Mouse (Mus musculus): ENCODE data around the gene Cipc.

The Cipc gene

DNA sequence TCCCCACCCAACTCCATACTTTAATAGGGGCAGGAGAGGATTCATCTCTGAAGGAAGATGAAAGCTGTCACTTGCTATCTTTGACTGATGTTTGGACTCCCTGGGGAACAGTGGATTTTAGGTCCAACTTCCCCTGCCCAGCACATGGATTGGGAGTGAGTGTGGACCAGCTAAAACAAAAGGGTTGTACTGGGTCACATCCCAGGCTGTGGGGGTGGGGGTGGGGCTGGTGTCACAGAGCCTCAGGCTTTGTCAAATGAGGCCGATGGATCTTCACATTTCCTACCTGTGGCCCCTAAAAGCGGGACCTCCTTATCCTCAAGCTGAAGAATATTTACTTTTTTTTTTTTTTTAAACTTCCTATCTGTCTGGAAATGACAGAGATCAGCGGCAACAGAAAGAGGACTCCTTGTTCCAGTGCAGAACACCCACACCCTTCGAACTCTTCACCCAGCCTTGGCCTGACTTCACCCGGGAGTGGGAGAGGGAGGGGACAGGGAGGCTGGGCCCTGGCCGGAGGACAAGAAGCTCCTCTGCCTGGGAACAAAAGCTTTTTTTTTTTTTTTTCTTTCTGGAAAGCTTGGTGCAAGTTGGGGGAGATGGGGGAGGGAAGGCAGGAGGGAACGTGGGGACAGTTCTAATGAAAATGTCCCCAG is 14.8 kb upstream of the Cipc start:
- DNase-seq (ENCODE audit: low spot score): no peak

DNA sequence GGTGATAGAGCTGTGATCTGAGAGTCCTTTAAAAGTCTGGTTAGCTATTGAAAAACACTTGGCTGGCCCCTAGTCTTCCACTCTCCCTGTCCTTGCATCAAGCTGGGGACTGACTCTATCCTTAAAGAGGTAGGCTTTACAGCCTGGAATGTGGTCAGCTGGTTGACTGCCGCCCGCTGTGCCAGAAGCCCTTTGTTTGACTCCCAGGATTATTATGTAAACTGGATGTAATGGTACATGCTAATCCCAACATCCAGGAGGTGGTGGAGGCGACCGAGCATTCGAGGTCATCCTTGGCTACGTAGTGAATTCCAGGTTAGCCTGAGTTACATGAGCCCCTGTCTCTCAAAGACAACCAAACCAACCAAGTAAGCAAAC is 14.3 kb upstream of the Cipc start:
- DNase-seq (ENCODE audit: low spot score): no peak

DNA sequence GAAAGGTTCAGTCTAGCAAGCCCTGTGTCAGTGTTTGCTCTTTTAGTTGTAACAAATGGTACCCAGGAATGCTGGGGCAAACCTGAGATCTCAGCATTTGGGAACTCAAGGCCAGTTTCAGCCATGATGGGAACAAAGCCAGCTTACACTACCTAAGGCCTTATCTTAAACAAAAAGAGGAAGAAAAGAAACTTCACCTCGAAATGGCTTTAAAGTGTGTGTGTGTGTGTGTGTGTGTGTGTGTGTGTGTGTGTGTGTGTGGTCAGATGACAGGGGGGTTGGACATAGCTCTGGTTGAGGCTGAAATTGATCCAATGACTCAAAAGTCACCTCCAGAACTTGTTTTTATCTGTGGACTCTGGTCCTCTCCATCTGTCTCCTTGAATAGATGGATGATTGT is 12.1 kb upstream of the Cipc start:
- DNase-seq (ENCODE audit: low spot score): no peak

DNA sequence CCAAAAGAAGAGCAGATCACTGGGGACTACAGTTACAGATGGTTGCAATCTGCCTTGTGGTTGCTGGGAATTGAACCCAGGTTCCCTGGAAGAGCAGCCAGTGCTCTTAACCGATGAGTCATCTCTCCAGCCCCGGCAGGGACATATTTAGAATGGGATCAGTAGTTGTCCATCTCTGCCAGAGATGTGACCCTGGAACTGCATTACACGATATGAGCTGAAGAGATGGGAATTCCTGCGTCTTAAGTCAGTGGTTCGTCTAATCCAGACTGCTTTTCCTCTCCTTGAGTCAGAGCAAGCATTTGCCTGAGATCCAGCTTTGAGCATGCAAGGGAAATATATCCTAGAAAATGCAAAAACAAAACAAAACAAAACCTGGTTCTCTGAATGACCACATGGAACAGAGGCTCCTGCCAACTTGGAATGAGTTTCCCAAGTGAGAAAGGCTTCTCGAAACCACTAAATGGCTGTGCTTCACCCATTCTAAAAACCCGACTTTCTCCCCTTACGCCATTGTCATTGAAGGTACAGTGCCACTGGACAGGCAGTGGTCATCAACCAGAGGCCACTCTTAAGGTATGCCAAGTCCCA is 11.1 kb upstream of the Cipc start:
- no peak for DNase-seq (ENCODE audit: low spot score)

DNA sequence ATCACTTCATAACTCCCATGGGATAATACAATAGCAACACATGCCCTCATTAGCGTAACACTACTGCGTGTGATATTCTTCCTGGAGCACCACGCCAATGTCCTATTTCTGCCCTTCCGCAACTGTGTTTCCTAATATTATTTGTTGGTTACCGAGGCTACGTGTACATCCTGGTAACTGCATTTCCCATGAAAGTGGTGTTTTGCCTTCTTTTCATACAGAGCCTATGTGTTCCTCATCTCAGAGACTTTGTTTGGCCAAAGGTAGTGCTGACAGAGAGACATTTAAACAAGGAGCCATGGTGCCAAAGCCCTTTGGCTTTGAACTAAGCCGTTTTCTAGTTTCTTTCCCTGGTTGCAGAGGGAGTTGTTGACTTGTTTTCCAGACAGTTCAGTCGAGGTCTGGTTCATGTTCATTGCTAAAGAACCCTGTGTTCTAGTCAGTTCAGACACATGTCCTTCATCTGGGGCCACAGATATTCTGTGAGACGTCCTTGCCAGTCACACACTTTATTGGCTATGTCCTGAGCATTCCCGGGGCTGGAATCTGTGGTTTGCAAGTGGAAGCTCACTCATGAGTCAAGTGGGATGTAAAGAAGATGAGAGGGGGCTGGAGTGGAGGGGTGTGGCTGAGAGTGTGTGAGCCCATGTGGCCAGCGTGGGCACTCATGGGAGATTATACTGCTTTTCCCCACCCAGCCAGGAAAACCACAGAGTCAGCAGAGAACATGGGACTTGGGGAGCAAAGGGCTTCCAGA is 10.1 kb upstream of the Cipc start:
- DNase-seq (ENCODE audit: low spot score): no peak

DNA sequence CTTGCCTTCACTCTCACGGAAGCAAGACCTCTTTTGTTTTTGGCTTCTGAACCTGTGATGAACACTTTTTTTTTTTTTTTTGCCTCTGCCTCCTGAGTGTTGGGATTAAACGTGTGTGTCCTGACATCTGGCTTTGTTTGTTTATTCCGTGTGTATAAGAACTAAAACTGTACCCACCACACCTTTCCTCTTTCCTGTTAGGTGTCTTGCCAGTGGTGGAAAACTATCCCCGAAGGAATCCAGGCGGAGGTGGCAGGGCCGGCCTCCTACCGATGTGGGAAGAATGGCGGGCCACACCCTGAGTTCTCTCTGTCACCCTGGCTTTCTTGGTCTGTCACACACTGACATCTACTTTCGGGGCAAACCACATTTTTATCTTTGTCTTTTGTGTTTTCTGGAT is 8.3 kb upstream of the Cipc start:
- DNase-seq (ENCODE audit: low spot score): no peak

DNA sequence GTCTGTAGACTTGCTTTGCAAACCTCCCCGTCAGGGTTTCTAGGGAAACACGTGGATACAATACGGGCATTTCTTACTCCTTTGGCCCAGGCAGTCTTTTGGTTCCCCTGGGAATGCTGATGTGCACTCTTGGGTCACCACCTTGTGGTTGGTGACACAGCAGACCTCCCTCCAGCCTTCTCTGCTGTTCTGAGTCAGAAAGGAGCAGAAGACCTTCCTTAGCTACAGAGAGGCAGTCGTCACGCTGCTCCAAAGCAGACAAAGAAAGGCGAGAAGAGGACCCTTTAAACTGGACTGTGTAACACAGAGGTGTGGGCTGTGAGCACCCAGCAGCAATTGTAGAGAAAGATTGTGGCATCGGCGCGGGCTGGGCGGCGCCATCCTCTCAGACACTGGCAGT is 5.7 kb upstream of the Cipc start:
- no peak for DNase-seq (ENCODE audit: low spot score)

DNA sequence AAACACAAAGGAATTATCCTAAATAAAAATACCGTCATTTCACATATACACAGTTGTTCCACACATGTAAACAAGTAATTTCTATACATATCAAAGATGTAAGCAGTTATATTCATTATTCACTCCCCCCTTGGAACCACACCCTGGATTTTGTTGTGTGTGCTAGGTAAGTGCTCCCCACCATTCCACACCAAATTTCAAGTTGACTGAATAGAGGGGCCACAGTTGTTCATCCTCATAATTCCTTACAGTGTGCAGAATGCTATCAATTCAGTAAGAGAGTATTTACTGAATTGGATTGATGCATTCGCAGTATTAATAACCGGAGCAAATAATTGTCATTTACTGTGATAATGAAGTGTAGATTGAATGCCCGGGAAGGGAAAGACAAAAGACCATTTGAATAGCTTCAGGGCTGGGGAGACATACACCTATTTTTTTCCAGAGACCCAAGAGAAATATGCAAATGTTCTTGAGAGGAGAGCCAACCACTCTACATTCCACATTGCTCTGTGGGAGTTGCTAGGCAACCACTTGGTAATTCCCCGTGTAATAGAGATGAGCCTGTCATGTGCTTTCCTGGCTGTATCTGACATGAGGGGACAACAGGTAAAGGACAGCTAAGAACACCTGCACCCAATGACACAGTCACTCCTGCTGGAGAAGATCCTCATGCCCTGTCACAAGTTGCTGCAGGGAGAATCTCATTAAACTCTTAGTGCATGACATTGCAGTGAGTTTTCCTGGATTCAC is 4.9 kb upstream of the Cipc start:
- no peak for DNase-seq (ENCODE audit: low spot score)

DNA sequence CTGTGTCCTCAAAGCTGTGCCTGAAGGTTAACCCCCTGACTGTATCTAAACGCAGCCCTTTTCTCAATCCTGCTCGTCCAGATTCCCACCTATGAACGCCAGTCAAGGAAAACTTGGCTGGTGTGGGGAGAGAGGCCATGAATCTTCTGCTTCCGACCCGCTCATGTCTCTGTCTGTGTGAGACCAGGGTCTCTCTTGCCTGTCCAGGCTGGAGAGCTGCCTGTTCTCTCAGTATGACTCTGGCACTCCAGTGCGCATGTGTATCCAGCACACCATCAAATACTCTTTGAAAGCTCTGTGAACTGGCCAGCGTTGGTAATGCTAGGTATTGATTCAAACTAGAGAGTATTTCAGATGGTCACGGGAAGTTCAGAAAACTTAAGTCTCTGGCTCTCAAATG is 3.4 kb upstream of the Cipc start:
- no peak for DNase-seq (ENCODE audit: low spot score)

DNA sequence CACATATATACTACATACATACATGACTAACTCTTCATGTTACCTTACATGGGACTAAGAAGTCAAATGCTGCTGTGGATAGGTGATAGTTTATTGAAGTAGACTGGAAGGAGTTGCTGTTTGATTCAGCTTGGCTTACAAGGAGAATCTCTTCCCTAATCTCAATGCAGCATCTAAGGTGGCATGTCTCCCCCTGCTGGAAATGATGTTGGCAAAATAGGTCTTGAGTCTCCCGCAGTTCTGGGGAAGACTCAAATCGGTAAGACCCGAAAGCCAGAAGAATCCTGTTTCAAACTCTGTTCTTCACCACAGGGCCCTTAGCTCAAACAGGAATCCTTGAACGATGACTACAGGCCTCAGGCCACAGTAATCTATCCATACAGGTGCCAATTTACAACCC is 1.7 kb upstream of the Cipc start:
- DNase-seq (ENCODE audit: low spot score): peak; percentile 57

DNA sequence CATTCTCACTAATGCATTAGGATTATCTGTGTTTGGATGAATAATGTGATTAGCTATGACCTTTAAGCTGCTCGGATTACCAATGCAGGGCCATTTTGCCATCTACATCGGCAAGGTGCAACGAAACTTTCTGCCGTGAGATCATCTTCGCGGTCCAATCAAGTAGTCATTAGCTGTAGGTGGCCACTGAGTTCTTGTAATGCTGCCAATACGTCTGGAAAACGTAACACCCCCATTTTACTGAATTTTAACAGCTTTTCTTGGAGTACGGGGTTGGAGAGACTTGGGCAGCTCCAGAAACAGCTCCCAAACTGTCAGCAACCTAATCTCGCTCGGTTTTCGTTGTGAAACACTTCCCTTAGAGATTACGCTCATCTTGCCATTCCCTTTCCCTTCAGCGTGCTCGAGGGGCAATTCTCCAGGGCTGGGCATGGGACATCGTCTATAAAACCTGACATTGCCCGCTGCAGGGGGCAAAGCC is 502 bp upstream of the Cipc start:
- DNase-seq (ENCODE audit: low spot score): peak; percentile 40

DNA sequence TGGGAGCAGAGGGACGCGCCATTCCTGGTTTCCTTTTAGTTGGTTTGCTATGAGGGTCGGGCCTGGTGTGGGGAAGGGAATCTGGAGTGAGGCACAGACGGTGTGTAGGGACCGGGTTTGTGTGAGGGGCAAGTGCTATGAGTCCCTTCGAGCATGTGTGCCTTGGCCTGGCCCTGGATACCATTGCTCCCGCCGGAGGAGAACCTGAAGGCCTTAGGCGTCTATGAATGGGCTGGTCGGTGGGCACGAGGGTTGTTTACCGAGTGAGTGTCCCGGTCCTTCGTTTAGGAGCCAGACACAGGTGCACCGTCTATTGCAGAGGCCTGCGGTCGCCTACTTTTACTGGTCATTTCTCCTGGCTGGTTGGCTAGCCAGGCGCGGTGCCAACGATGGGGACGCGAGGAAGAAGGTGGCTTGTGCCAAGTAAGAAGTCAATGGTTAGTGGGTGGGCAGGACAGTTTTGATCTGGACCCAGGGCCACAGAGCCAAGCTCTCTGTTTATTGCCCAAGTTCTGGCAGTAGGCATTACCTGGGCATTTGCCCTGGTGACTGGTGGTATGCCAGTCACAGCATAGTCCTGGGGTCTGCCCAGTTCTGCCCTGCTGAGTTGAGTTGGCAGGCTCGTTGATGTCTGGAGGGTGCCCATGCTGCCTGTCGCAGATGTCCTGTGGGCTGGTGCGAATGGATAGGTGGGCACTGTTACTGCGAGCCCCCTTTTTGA is 998 bp downstream of the Cipc start:
- no peak for DNase-seq (ENCODE audit: low spot score)

DNA sequence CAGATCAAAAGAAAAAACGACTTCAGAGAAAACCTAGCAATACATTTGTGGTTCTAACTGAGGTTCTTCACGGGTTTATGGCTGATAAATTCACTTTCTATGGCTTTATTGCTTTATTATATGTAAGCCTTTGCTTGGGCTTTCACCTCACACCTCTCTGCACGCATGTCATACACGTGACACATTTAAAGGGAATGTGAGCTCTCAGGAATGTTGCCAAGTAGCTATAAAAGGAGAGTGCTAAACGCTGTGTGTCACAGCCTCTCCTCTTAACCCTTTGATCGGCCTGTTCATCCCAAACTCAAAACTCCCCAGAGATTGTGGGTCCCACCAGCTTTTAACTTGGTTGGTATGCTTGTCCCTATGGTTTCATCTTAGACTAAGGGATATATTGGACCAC is 1.8 kb downstream of the Cipc start:
- no peak for DNase-seq (ENCODE audit: low spot score)

DNA sequence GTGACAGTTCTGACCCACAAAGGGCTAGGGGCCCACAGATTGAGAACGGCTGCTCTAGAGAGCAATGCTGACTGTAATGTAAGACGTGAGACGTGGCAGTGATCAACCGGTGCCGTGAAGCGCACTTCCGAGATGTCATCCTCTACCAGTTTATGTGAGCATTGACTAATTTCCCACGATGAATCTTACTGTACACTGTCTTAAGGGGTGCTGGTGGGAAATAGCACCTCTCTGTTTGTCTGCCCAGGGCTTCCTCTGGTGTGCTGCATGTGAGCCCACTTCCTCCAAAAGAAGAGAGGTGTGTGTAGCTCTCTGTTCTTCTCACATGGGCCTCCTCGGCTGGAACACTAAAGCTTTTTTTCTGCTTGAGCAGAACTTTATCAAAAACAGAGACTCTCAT is 2.7 kb downstream of the Cipc start:
- DNase-seq (ENCODE audit: low spot score): no peak

DNA sequence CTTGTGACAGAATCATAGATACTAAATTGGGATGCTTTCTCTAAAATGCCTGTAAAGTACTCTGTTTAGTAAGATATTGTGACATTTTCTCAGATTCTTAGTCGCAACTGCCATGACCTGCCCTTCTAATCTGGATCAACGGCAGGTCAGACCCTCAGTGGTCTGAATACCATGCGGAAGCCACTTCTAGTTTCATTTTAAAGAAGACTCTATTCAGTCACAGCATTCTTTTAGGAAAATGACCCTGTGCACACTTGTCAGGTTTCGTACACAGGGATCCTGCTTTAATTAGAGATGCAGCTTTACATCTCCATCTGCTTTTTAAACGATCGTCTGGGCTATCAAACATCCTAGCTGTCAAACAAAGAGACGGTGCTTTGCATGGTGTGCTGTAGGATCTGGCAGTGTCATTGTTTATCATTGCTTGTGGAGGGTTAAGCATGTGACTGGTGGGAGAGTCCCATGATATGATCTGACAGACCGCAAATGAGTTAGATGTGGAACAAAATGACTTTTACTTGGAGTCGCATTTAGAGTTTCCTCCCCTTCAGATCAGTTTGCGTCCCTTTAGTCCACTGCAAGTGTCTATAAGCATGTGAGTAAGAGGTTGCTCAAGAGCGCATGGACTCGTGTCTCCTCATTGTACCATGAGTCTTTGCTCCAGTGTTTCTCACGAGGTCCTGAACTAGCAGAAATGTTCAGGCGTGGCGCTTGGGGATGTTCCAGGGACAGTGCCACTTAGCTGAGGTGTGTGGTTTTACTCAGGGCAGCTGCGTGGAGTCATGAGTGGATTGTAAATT is 3.5 kb downstream of the Cipc start:
- DNase-seq (ENCODE audit: low spot score): no peak

DNA sequence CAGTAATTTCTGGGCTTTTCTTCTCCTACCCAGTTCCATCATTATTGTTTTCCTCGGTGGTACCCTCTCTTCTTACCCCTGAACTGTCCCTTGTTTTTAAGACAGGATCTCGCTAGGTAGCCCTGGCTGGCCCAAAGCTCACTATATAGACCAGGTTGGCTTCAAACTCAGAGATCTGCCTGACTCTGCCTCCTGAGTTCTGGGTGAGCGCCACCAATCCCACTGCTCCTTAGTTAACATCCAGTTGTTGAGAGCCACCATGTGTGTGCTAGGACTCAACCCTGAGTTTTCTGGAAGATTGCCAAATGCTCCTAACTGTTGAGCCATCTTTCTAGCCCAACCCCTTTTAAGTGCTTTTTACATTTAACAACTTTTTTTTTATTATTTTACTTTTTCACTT is 4.1 kb downstream of the Cipc start:
- DNase-seq (ENCODE audit: low spot score): no peak

DNA sequence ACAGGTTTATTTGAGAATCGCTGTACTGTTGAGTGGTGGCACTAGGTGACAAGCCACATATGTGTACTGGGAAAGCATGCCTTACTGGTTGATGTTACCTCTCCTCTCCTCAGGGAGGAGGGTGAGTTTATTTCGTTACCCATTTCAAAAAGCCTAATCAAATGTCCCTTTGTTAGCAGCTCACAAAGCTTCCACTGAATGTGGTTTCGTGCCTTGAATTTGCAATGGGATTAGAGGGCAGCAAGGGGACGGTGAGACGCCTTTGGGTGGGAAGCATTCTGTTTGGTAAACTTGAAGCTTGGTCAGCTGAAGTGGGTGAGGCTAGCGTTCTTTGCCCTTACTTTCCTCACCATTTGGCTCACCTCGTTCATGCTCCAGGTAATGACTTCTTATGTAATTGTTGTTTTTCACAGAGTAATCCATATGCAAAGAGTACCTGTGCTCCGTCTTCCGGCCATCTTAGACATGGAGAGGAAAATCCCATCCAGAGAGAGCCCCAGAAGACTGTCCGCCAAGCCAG is 5.5 kb downstream of the Cipc start:
- DNase-seq (ENCODE audit: low spot score): no peak

DNA sequence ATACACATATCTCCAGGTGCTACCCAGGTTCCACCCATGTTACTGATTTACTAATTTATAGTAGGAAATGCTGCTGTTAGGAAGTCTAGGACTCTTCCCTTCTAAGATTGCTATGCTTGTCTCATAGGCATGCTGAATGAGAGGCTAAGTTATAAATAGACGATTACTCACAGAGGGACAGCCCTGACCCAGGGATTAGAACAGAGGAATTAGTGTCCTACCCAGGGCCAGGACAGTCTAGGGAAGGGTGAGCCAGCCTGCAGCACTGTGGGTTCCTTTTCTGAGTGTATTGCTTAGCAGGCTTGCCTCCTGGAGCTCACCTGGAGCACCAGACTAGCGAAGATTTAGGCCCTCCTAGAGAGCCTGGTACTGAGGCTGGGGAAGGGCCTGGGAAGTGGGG is 9.1 kb downstream of the Cipc start:
- DNase-seq (ENCODE audit: low spot score): no peak

DNA sequence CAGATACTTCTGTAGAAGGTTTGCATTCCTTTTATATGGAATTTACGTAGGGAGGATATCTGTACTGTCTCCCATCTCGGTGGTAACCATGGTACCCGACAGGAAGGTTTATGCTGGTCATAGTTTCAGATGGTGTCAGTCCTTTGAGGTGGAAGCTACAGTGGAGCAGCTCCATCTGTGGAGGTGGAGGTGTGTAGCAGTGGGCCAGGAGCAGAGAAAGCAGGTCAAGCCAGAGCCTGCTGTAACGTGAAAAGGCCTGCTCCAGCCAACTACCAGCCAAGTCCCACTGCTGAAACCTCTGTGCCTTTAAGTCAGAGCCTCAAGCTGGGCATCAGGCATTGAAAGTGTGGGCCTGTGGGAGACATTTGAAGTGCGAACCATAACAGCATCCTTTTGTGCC is 11.7 kb downstream of the Cipc start:
- no peak for DNase-seq (ENCODE audit: low spot score)

DNA sequence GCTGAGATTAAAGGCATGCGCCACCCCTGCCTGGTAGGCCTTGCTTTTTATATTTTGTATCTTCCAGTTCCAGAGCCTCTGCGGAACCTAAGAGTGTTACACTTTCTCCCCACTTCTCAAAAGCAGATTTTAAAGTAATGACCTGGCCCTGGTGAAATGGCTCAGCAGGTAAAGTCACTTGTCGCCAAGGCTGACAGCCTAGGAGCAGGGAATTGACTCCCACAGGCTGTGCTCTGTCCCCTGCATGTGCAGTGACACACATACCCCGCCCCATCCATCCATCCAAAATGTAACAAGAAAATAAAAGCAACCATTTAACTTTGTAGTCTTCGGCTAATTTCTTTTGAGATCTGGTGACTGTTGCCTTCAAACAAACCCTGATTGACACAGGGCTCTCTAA is 12.8 kb downstream of the Cipc start:
- DNase-seq (ENCODE audit: low spot score): no peak

DNA sequence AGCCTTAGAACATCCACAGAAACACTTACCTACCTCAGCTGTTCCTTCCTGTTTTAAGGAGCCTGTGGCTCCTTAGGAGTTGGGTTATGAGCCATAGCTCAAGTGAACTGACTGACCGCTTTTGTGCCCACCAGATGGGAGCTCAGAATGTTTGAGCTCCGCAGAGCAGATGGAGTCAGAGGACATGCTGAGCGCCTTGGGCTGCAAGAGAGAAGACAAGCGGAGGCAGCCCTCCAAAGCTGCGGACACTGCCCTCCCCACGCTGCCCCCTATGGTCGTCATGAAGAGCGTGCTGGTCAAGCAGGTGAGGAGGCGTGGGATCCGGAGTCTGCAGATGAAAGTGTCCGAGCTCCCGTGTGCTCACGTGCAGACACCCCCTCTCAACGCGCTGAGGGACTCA is 13.3 kb downstream of the Cipc start:
- DNase-seq (ENCODE audit: low spot score): no peak
